Mouse (Mus musculus) limb, embryonic 14.5 days (tissue): ENCODE measurements at regions not wholly inside any gene's neighbourhood (a gene's known extent, or its start where the extent isn't known, plus 50 kb on each side); places are given as distances from the start of the nearest gene placed in this dataset.
A peak's percentile ranks its signal among the peaks of the same experiment; 100 is the strongest.
"Not testable (repeated sequence)": the region's sequence is repeated elsewhere in the genome, so short reads cannot be mapped to it uniquely, and the experiment has no call there.

Source experiments
- ATAC-seq: fragments of 200-750 bp; cut with Nextera tagmentation; 2 replicates; pipeline ENCODE4 v1.8.0; 2017; ENCODE audit warnings: low read depth, moderate number of reproducible peaks, moderate TSS enrichment; ENCODE audit not compliant: low FRiP score
- DNase-seq: peaks from one replicate; pipeline ENCODE4 v3.0.0-alpha.2; 2015; ENCODE audit warnings: low spot score
- H3K27ac ChIP-seq: fragments of 300-500 bp; sonication (generic); replicated peaks from 2 replicates; pipeline ENCODE4 v1.5.1; 2014; ENCODE audit warnings: low read depth, mild to moderate bottlenecking, low read length, moderate library complexity, mixed read lengths
- H3K27me3 ChIP-seq: fragments of 300-500 bp; sonication (generic); 2 replicates; pipeline ENCODE4 v1.6.1; 2014; ENCODE audit warnings: low read length, mixed read lengths; ENCODE audit not compliant: control insufficient read depth, insufficient read depth
- H3K36me3 ChIP-seq: fragments of 300-500 bp; sonication (generic); 2 replicates; pipeline ENCODE4 v1.6.1; 2014; ENCODE audit warnings: mild to moderate bottlenecking, low read length, moderate library complexity, mixed read lengths; ENCODE audit not compliant: control insufficient read depth, insufficient read depth
- H3K4me1 ChIP-seq: fragments of 300-500 bp; sonication (generic); 2 replicates; pipeline ENCODE4 v1.6.1; 2014; ENCODE audit warnings: antibody characterized with exemption, low read length, mixed read lengths; ENCODE audit not compliant: control insufficient read depth, insufficient read depth
- H3K4me2 ChIP-seq: fragments of 300-500 bp; sonication (generic); replicated peaks from 2 replicates; pipeline ENCODE4 v1.6.1; 2014; ENCODE audit warnings: low read depth, mild to moderate bottlenecking, low read length, moderate library complexity; ENCODE audit not compliant: severe bottlenecking
- H3K4me3 ChIP-seq: fragments of 300-500 bp; sonication (generic); replicated peaks from 2 replicates; pipeline ENCODE4 v1.5.1; 2014; ENCODE audit warnings: low read length
- H3K9ac ChIP-seq: fragments of 300-500 bp; sonication (generic); 2 replicates; pipeline ENCODE4 v1.6.1; 2014; ENCODE audit warnings: mild to moderate bottlenecking, low read depth, low read length, moderate library complexity; ENCODE audit not compliant: severe bottlenecking
- H3K9me3 ChIP-seq: fragments of 300-500 bp; sonication (generic); 2 replicates; pipeline ENCODE4 v1.6.1; 2016; ENCODE audit warnings: low read length; ENCODE audit not compliant: control insufficient read depth
- POLR2A ChIP-seq: fragments of 200-500 bp; IDR thresholded peaks from 2 replicates; pipeline ENCODE4 v1.8.0; 2012; ENCODE audit warnings: inconsistent platforms, mild to moderate bottlenecking, moderate library complexity, borderline replicate concordance; ENCODE audit not compliant: insufficient read depth, insufficient read length; ENCODE audit errors: extremely low read depth
- WGBS: fragments of 180-500 bp; shearing (Covaris S2); extraction: QIAGEN DNeasy Blood & Tissue Kit; methylation state at CpG from one replicate; pipeline ENCODE4 v1.1.7; 2014; 5-methylcytosine and 5-hydroxymethylcytosine counted together

DNA sequence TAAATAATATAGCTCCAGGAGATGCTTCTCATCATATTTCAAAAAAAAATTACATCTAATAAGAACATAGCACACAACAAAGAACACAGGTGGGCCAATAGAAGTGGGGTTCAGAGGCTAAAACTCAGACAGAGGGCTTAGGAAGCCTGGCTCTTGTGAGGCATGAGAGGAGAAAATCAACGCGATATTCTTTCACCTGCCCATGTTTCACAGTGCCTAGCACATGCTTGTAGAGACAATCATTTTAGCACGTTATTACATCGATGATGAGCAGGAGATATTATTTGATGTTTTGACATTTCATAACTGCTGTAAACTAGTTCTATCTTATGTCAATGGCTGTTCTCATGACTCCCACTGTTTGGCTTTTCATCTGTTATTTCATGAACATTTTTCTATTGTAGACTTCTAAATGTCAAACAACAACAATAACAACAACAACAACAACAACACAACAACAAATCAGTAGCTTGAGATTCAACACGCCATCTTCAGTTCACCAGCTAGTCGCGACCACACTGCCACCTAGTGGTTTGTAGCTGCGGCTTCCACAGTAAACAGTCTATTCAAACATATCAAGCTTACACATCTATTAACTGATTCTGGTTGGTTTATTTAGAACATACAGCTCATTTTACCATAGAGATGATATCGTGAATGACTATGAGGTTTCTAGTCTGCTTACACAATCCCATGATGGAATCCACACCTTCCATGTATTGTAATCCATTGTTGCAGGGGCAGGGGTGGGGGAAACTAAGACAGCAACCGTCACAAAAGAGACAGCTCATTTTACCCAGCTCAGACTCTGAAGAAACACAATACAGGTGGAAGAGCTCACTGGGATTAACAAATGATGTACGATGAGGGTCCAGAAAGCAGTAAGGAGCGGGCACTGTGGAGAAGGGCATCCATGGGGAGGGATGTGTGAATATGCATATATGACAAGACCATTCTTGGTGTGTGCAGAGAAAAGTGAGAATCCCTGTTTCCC is 60.5 kb upstream of the Tmem200a start:
- Histone ChIP-seq H3K36me3 (no peaks in the 10 kb centered on the region), H3K27me3 (no peaks in the 10 kb centered on the region), H3K4me3 (no peak overlapping the region), H3K9me3 (no peaks in the 10 kb centered on the region), H3K4me1 (no peaks in the 10 kb centered on the region), H3K9ac (no peak overlapping the region), H3K4me2 (no peak overlapping the region), H3K27ac (no peak overlapping the region)
- DNase-seq (peak; percentile 63), ATAC-seq (no peak)
- TF ChIP-seq POLR2A, result no peak
- 37% methylated on average over 12 of the region's 12 CpGs for WGBS

DNA sequence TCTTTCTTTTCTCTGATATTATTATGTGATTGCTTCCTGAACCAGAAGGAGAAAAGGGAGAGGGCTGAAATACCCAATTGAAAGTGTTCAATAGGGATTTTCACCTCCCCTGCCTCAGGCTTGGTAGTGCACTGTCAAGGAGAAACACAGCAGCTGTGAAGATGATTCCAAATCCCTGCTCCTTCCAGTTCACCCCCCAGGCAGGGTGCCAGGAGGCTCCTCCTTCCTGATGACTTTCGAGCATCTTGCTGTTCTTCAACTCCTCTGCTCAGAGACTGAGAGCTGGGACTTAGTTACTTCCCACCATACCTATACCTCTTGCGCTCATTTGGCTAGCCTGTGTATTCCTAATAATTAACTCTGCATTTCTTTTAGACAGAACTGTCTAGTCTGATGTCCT is 73.7 kb upstream of the Tmem200a start:
- Histone ChIP-seq H3K36me3 (no peaks in the 10 kb centered on the region), H3K4me3 (no peak overlapping the region), H3K9me3 (no peaks in the 10 kb centered on the region), H3K9ac (no peak overlapping the region), H3K4me1 (no peaks in the 10 kb centered on the region), H3K27me3 (no peaks in the 10 kb centered on the region), H3K4me2 (no peak overlapping the region), H3K27ac (no peak overlapping the region)
- 69% methylated on average over 2 of the region's 2 CpGs for WGBS
- no peak for ATAC-seq
- TF ChIP-seq POLR2A, result no peak
- DNase-seq, result no peak

DNA sequence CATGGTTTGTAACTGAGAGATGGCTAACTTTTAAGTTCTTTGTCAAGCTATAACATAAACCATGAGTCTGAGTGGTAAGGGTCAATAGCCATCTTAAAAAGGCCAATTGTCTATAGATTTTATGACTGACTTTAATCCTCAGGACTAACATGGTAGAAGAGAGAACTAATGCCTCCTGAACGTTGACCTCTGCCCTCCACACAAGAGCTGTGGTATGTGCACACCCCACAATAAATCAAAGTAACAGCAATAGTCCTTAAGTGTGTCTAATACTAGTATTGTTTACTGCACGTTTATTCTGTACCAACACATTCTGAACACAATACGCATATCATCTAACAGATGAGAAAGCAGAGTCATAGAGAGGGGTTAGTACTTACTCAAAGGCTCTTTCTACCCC is 70.7 kb upstream of the Samd3 start:
- TF ChIP-seq POLR2A, result no peak
- H3K27me3 ChIP-seq, result no peaks in the 10 kb centered on the region
- no peaks in the 10 kb centered on the region for H3K4me1 ChIP-seq
- H3K4me2 ChIP-seq, result no peak overlapping the region
- no peak overlapping the region for H3K27ac ChIP-seq
- DNase-seq (no peak), ATAC-seq (no peak)
- H3K4me3 ChIP-seq, result no peak overlapping the region
- H3K36me3 ChIP-seq, result no peaks in the 10 kb centered on the region
- WGBS, result 29% methylated on average over 3 of the region's 3 CpGs
- H3K9ac ChIP-seq, result no peak overlapping the region
- H3K9me3 ChIP-seq, result no peaks in the 10 kb centered on the region

DNA sequence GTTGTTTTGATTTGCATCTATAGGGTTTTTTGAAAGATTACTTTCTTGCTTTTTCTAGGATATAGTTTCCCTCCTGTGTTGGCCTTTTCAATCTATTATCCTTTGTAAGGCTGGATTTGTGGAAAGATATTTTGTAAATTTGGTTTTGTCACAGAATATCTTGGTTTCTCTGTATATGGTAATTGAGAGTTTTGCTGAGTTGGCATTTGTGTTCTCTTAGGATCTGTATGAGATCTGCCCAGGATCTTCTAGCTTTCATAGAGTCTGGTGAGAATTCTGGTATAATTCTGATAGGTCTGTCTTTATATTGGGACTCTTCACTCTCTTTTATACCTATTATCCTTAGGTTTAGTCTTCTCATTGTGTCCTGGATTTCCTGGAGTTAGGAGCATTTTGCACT is 68.4 kb upstream of the Samd3 start:
- not testable (repeated sequence) for H3K4me3 ChIP-seq, H3K4me2 ChIP-seq, H3K27ac ChIP-seq, H3K9me3 ChIP-seq, H3K27me3 ChIP-seq, H3K4me1 ChIP-seq, ATAC-seq, H3K9ac ChIP-seq, DNase-seq, H3K36me3 ChIP-seq

DNA sequence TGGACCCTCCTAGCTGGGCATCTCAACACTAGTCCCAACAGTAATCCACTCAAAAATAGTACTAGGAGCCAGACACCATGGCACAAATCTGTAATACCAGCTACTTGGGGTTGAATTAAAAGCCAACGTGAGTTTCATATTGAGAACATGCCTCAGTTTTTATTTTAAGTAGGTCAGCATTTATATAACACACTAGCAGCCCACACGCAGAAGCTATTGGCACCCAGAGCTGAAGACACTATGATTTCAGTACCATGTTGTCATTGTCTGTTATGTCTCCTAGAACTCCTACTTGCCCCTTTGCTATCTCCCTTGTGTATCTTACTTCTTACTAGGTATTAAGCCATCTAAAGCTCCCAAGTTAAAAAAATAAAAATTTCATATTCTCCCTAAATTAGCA is 65.0 kb upstream of the Samd3 start:
- no peaks in the 10 kb centered on the region for H3K4me1 ChIP-seq
- H3K9ac ChIP-seq, result no peak overlapping the region
- WGBS, result 73% methylated on average over 2 of the region's 2 CpGs
- H3K4me2 ChIP-seq, result no peak overlapping the region
- no peaks in the 10 kb centered on the region for H3K27me3 ChIP-seq
- H3K27ac ChIP-seq, result no peak overlapping the region
- TF ChIP-seq POLR2A, result no peak
- ATAC-seq (no peak), DNase-seq (no peak)
- H3K4me3 ChIP-seq, result no peak overlapping the region
- H3K36me3 ChIP-seq, result no peaks in the 10 kb centered on the region
- H3K9me3 ChIP-seq, result no peaks in the 10 kb centered on the region

DNA sequence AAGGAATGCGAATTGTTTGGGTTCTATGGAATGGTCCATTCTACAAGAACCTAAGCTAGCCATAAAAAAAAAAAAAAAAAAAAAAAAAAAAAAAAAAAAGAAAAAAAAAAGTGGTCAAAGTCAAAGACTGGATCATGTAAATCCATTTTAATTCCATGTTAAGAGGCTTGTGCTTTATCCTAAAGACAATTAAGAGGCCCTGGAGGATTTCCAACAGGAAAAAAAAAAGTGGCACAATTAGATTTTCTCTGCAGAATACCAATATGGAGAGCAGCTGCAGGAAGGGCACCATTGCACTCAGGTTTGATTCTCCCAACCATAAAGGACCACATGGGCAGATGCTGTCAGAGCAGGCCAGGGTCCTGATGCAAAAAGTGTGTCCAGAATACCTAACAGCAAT is 51.9 kb upstream of the Samd3 start:
- no peaks in the 10 kb centered on the region for H3K27me3 ChIP-seq
- no peak for ATAC-seq
- no peaks in the 10 kb centered on the region for H3K4me1 ChIP-seq
- H3K27ac ChIP-seq, result no peak overlapping the region
- 85% methylated on average over 1 of the region's 1 CpGs for WGBS
- no peaks in the 10 kb centered on the region for H3K36me3 ChIP-seq
- no peak for TF ChIP-seq POLR2A
- no peaks in the 10 kb centered on the region for H3K9me3 ChIP-seq
- H3K4me2 ChIP-seq, result no peak overlapping the region
- H3K4me3 ChIP-seq, result no peak overlapping the region
- no peak for DNase-seq
- no peak overlapping the region for H3K9ac ChIP-seq
